Comparison of ENCODE assay signal across 20 mouse cellular contexts in the genomic region with DNA sequence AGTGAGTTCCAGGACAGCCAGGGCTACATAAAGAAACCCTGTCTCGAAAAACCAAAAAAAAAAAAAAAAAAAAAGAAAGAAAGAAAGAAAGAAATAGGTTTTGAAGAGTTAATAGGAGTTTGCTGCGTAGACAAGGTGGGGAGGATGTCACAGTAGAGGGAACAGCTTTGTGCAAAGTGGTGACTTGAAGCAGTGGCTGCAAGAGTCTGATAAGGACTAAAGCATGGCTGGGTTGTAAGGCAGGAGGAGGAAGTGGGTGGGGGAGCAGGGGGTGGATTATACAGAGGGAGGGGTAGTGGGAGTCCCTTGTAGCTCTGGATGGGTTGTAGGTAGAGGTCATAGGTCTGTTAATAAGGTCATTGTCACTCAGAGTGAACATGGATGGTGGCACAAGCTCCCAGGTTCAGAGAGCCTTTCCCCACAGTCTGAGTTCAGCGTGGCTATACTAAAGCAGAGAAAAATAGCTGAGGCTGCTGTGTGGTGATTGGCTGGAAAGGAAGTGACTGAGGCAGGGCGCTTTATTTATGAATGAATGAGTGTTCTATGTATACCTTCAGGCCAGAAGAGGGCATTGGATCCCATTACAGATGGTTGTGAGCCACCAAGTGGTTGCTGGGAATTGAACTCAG. TPM values are rescaled to one million over a fixed set of nuclear protein-coding genes. Genes with fewer than 3 reads are reported as not detected.
A peak's percentile ranks its signal among the peaks of the same experiment; 100 is the strongest.
DNase-seq lines count a peak whose midpoint lies in the region; ATAC-seq and TF ChIP-seq lines count a peak whose summit lies in the region.
"Had no signal": no experiment of that assay in that cellular context is flagged by ENCODE, and none has a peak within 500 bp of the region (broad histone marks: within the 10 kb centered on the region; RNA-seq: fewer than 3 reads in every experiment).

No protein-coding gene starts in this region.

- peaks cover 4% of the 10 kb centered on the region; the same call in 1 of the 2 replicates for H3K36me3 ChIP-seq in hindbrain, embryonic 10.5 days
- H3K36me3 ChIP-seq in hindbrain, embryonic 12.5 days: peaks cover 5% of the 10 kb centered on the region; the same call in 1 of the 2 replicates
- peaks cover 7% of the 10 kb centered on the region for H3K36me3 ChIP-seq in liver, embryonic 12.5 days

- H3K4me3 ChIP-seq in hindbrain, embryonic 10.5 days: no peak overlapping the region
- no peak overlapping the region for H3K4me3 ChIP-seq in hindbrain, embryonic 12.5 days
- H3K4me3 ChIP-seq in liver, embryonic 12.5 days: no peak overlapping the region
- H3K4me3 ChIP-seq in layer of hippocampus, adult 2 months: no peak overlapping the region
- H3K4me3 ChIP-seq: limb, embryonic 15.5 days; neural tube, embryonic 12.5 days had no signal

- no peak for ATAC-seq in hindbrain, embryonic 12.5 days (ENCODE audit: low FRiP score)
- ATAC-seq in liver, embryonic 12.5 days: peak; percentile 86
- ATAC-seq: forebrain, embryonic 16.5 days; intestine, postnatal 0 days had no signal

- peaks cover 12% of the 10 kb centered on the region for H3K4me1 ChIP-seq in hindbrain, embryonic 10.5 days (replicated peaks)
- H3K4me1 ChIP-seq in hindbrain, embryonic 12.5 days: 0 out of 2 replicates have a peak, but pooled peaks cover 1% of the 10 kb centered on the region
- peaks cover 82% of the 10 kb centered on the region for H3K4me1 ChIP-seq in liver, embryonic 12.5 days

- TF ChIP-seq CTCF in layer of hippocampus, adult 2 months (conservative IDR thresholded peaks at IDR 0.05): no peak

- no peak overlapping the region for H3K4me2 ChIP-seq in hindbrain, embryonic 12.5 days (replicated peaks)
- H3K4me2 ChIP-seq in liver, embryonic 12.5 days: peak overlapping the region; percentile 40
- H3K4me2 ChIP-seq: hindbrain, embryonic 14.5 days; limb, embryonic 15.5 days; neural tube, embryonic 12.5 days had no signal

- H3K27me3 ChIP-seq in hindbrain, embryonic 10.5 days (ENCODE audit: insufficient read depth, poor library complexity, severe bottlenecking): no peaks in the 10 kb centered on the region
- no peaks in the 10 kb centered on the region for H3K27me3 ChIP-seq in hindbrain, embryonic 12.5 days
- no peaks in the 10 kb centered on the region for H3K27me3 ChIP-seq in liver, embryonic 12.5 days (replicated peaks)
- H3K27me3 ChIP-seq: limb, embryonic 15.5 days; neural tube, embryonic 12.5 days had no signal

- H3K9ac ChIP-seq in hindbrain, embryonic 12.5 days: no peak overlapping the region
- no peak overlapping the region for H3K9ac ChIP-seq in liver, embryonic 12.5 days
- H3K9ac ChIP-seq: hindbrain, embryonic 14.5 days; limb, embryonic 15.5 days; neural tube, embryonic 12.5 days had no signal

- peak overlapping the region; percentile 40; the same call in 1 of the 2 replicates for H3K27ac ChIP-seq in hindbrain, embryonic 10.5 days
- no peak overlapping the region for H3K27ac ChIP-seq in hindbrain, embryonic 12.5 days
- H3K27ac ChIP-seq in liver, embryonic 12.5 days: peak overlapping the region; percentile 77
- no peak overlapping the region for H3K27ac ChIP-seq in layer of hippocampus, adult 2 months
- H3K27ac ChIP-seq: hindbrain, embryonic 14.5 days; kidney, postnatal 0 days; limb, embryonic 15.5 days; neural tube, embryonic 12.5 days had no signal

- no peaks in the 10 kb centered on the region for H3K9me3 ChIP-seq in hindbrain, embryonic 10.5 days
- H3K9me3 ChIP-seq in hindbrain, embryonic 12.5 days (replicated peaks): no peaks in the 10 kb centered on the region
- H3K9me3 ChIP-seq in liver, embryonic 12.5 days (replicated peaks): no peaks in the 10 kb centered on the region
- H3K9me3 ChIP-seq: limb, embryonic 15.5 days; neural tube, embryonic 12.5 days had no signal

- no peak for DNase-seq in hindbrain, embryonic 10.5 days (ENCODE audit: low spot score)
- peak; percentile 66 for DNase-seq in c-Kit-positive CD71-positive TER-119-negative erythroid progenitor cells, embryonic 14.5 days (ENCODE audit: low read depth)
- DNase-seq in spleen, postnatal 36 days (ENCODE audit: low spot score in 2 of 2): peak; percentile 26 to 41
- no peak for DNase-seq in cerebellum, postnatal 4 days (ENCODE audit: low spot score in 2 of 2)
- no peak for DNase-seq in left cerebral cortex, adult 18-20 months (ENCODE audit: low spot score in 2 of 2)
- DNase-seq in layer of hippocampus, adult 2 months (ENCODE audit: low spot score in 2 of 2): no peak
- DNase-seq: adrenal gland, postnatal 10 days; cerebellum, adult 9-10 months; embryo, embryonic 11 days; gastrocnemius, postnatal 10 days; right cerebral cortex, postnatal 4 days; thymus, postnatal 4 days had no signal

- WGBS in hindbrain, embryonic 10.5 days: 80% methylated on average over 3 of the region's 4 CpGs
- 78% methylated on average over 3 of the region's 4 CpGs for WGBS in hindbrain, embryonic 12.5 days
- 25% methylated on average over 3 of the region's 4 CpGs for WGBS in liver, embryonic 12.5 days (ENCODE audit: insufficient replicate concordance)

RNA-seq across cellular contexts. Expression of a gene that starts 4.7 kb away (rescaled TPM):
- polyA plus RNA-seq in hindbrain, embryonic 10.5 days (2016; fragmentation: Nextera tagmentation; extraction: Ambion mirVana): 19.3 and 25.9 TPM in 2 replicates
- polyA plus RNA-seq in hindbrain, embryonic 12.5 days (2016; fragmentation: Nextera tagmentation; extraction: Ambion mirVana): 6.3 and 7.6 TPM in 2 replicates
- 26.9 and 27.6 TPM in 2 replicates for polyA plus RNA-seq in liver, embryonic 12.5 days (2016; fragmentation: Nextera tagmentation; extraction: Ambion mirVana)
- under 1 TPM in 1 of 2 experiments, not detected in 1; 0.54 TPM for total RNA-seq in left cerebral cortex, adult 18-20 months (2021)
- under 1 TPM; 0.56 to 0.67 TPM for total RNA-seq in layer of hippocampus, adult 2 months (2021)

RNA-seq across cellular contexts. Expression of a gene that starts 9.6 kb away (rescaled TPM):
- 3.1 and 4.3 TPM in 2 replicates for polyA plus RNA-seq in hindbrain, embryonic 10.5 days (2016; fragmentation: Nextera tagmentation; extraction: Ambion mirVana)
- polyA plus RNA-seq in hindbrain, embryonic 12.5 days (2016; fragmentation: Nextera tagmentation; extraction: Ambion mirVana): 9.7 and 9.8 TPM in 2 replicates
- polyA plus RNA-seq in liver, embryonic 12.5 days (2016; fragmentation: Nextera tagmentation; extraction: Ambion mirVana): 6.5 and 7.2 TPM in 2 replicates
- 10 to 100 TPM; 63.5 to 70.1 TPM for total RNA-seq in left cerebral cortex, adult 18-20 months (2021)
- 10 to 100 TPM; 60.2 to 64.7 TPM for total RNA-seq in layer of hippocampus, adult 2 months (2021)

RNA-seq across cellular contexts. Expression of a gene that starts 29.1 kb away (rescaled TPM):
- polyA plus RNA-seq in hindbrain, embryonic 10.5 days (2016; fragmentation: Nextera tagmentation; extraction: Ambion mirVana): 115 and 125 TPM in 2 replicates
- polyA plus RNA-seq in hindbrain, embryonic 12.5 days (2016; fragmentation: Nextera tagmentation; extraction: Ambion mirVana): 137 and 140 TPM in 2 replicates
- polyA plus RNA-seq in liver, embryonic 12.5 days (2016; fragmentation: Nextera tagmentation; extraction: Ambion mirVana): 69.3 and 72.1 TPM in 2 replicates
- 10 to 100 TPM; 65.3 to 66.0 TPM for total RNA-seq in left cerebral cortex, adult 18-20 months (2021)
- total RNA-seq in layer of hippocampus, adult 2 months (2021): 10 to 100 TPM; 69.3 to 72.5 TPM

RNA-seq across cellular contexts. Expression of a gene that starts 38.0 kb away (rescaled TPM):
- 2,849 and 3,914 TPM in 2 replicates for polyA plus RNA-seq in hindbrain, embryonic 10.5 days (2016; fragmentation: Nextera tagmentation; extraction: Ambion mirVana)
- 4,582 and 4,772 TPM in 2 replicates for polyA plus RNA-seq in hindbrain, embryonic 12.5 days (2016; fragmentation: Nextera tagmentation; extraction: Ambion mirVana)
- polyA plus RNA-seq in liver, embryonic 12.5 days (2016; fragmentation: Nextera tagmentation; extraction: Ambion mirVana): 558 and 570 TPM in 2 replicates
- total RNA-seq in left cerebral cortex, adult 18-20 months (2021): 1,000 to 10,000 TPM; 1,034 to 1,073 TPM
- 100 to 1,000 TPM; 362 to 369 TPM for total RNA-seq in layer of hippocampus, adult 2 months (2021)

RNA-seq across cellular contexts. Expression of a gene that starts 45.9 kb away (rescaled TPM):
- 8.6 and 10.3 TPM in 2 replicates for polyA plus RNA-seq in hindbrain, embryonic 10.5 days (2016; fragmentation: Nextera tagmentation; extraction: Ambion mirVana)
- 36.7 and 42.8 TPM in 2 replicates for polyA plus RNA-seq in hindbrain, embryonic 12.5 days (2016; fragmentation: Nextera tagmentation; extraction: Ambion mirVana)
- polyA plus RNA-seq in liver, embryonic 12.5 days (2016; fragmentation: Nextera tagmentation; extraction: Ambion mirVana): 12.5 and 14.1 TPM in 2 replicates
- total RNA-seq in left cerebral cortex, adult 18-20 months (2021): 10 to 100 TPM; 23.1 to 25.7 TPM
- total RNA-seq in layer of hippocampus, adult 2 months (2021): 10 to 100 TPM; 17.3 to 19.7 TPM

Comparison
In these comparisons a context has a peak if more than half of its experiments do, and no peak if none do; other contexts are left out.
1. H3K27ac ChIP-seq: peak in hindbrain, embryonic 10.5 days (single experiment) and liver, embryonic 12.5 days (single experiment); none in hindbrain, embryonic 12.5 days (single experiment) and layer of hippocampus, adult 2 months (single experiment).
2. DNase-seq: peak in c-Kit-positive CD71-positive TER-119-negative erythroid progenitor cells, embryonic 14.5 days (single experiment) and spleen, postnatal 36 days (2 of 2); none in hindbrain, embryonic 10.5 days (single experiment), cerebellum, postnatal 4 days (0 of 2), left cerebral cortex, adult 18-20 months (0 of 2) and layer of hippocampus, adult 2 months (0 of 2).